Mouse (Mus musculus) CH12.LX (cell line): ENCODE results near the gene Chchd6. TPM values are rescaled to one million over a fixed set of nuclear protein-coding genes. Genes with fewer than 3 reads are reported as not detected.

Experiments
- DNase-seq: peaks from one replicate; pipeline ENCODE4 v3.0.0-alpha.2; 2013; ENCODE audit errors: extremely low read depth
- H3K27ac ChIP-seq: 2 replicates; pipeline ENCODE4 v1.5.1; 2012; ENCODE audit warnings: low read depth, mild to moderate bottlenecking, control low read depth, moderate library complexity; ENCODE audit not compliant: insufficient read depth
- H3K27me3 ChIP-seq: replicated peaks from 2 replicates; pipeline ENCODE3; 2012; ENCODE audit warnings: inconsistent platforms
- H3K36me3 ChIP-seq, 2 experiments: replicated peaks in 1 of 2; 2 replicates each; pipeline versions ENCODE3 to v1.6.1; 2012; ENCODE audit warnings: inconsistent platforms in 1 of 2, low read length in 1 of 2, mild to moderate bottlenecking in 1 of 2, mixed read lengths in 1 of 2, moderate library complexity in 1 of 2; ENCODE audit not compliant: control insufficient read depth in 1 of 2, insufficient read depth in 1 of 2
- H3K4me1 ChIP-seq, 2 experiments: 2 replicates each; pipeline ENCODE4 v1.6.1; 2012; ENCODE audit warnings: inconsistent platforms in 1 of 2, moderate library complexity in 1 of 2; ENCODE audit not compliant: insufficient read depth in 2 of 2, control insufficient read depth in 1 of 2
- H3K4me2 ChIP-seq: 2 replicates; pipeline ENCODE4 v1.6.1; 2012; ENCODE audit warnings: low read depth, mild to moderate bottlenecking, control low read depth; ENCODE audit not compliant: poor library complexity, insufficient read depth, severe bottlenecking
- H3K4me3 ChIP-seq, 3 experiments: fragments of 150-350 bp in 1 of 3; sonication (generic) in 1 of 3; replicated peaks in 1 of 3; 2 replicates each; pipeline versions ENCODE3 to v1.5.1; 2011 to 2012; ENCODE audit warnings: low read depth in 2 of 3, low read length in 2 of 3, mild to moderate bottlenecking in 2 of 3, moderate library complexity in 2 of 3, control low read depth in 1 of 3, improper control_type of control experiment in 1 of 3, inconsistent platforms in 1 of 3, mixed read lengths in 1 of 3; ENCODE audit not compliant: poor library complexity in 1 of 3
- H3K79me2 ChIP-seq: replicated peaks from 2 replicates; pipeline ENCODE4 v1.6.1; 2012; ENCODE audit warnings: mild to moderate bottlenecking, moderate library complexity; ENCODE audit not compliant: control insufficient read depth, poor library complexity, insufficient read depth, severe bottlenecking; ENCODE audit errors: extremely low read depth
- H3K9ac ChIP-seq: 2 replicates; pipeline ENCODE4 v1.6.1; 2012; ENCODE audit warnings: low read depth, mild to moderate bottlenecking, control low read depth, moderate library complexity; ENCODE audit not compliant: insufficient read depth
- H3K9me3 ChIP-seq: replicated peaks from 2 replicates; pipeline ENCODE3; 2012; ENCODE audit warnings: low read length, inconsistent platforms, mixed read lengths
- CHD1 ChIP-seq: IDR thresholded peaks from 2 replicates; pipeline ENCODE4 v1.6.1; 2012; ENCODE audit warnings: low read depth, low read length, improper control_type of control experiment, inconsistent platforms
- CHD2 ChIP-seq: IDR thresholded peaks from 2 replicates; pipeline ENCODE4 v1.6.1; 2011; ENCODE audit warnings: low read length, improper control_type of control experiment
- CTCF ChIP-seq, 2 experiments: IDR thresholded peaks in 1 of 2; conservative IDR thresholded peaks in 1 of 2; 2 replicates each; pipeline ENCODE4 v1.5.1; 2011 to 2012; ENCODE audit warnings: low read depth in 2 of 2, low read length in 2 of 2, improper control_type of control experiment in 1 of 2, inconsistent platforms in 1 of 2, mild to moderate bottlenecking in 1 of 2, moderate library complexity in 1 of 2
- GABPA ChIP-seq: IDR thresholded peaks from 2 replicates; pipeline ENCODE4 v1.6.1; 2012; ENCODE audit warnings: low read depth, low read length, improper control_type of control experiment, inconsistent platforms; ENCODE audit not compliant: insufficient replicate concordance
- IRF4 ChIP-seq: IDR thresholded peaks from 2 replicates; pipeline ENCODE4 v1.6.1; 2014; ENCODE audit warnings: low read depth, mild to moderate bottlenecking, inconsistent platforms, low read length, improper control_type of control experiment
- JUN ChIP-seq: IDR thresholded peaks from 2 replicates; pipeline ENCODE4 v1.6.1; 2011; ENCODE audit warnings: low read depth, mild to moderate bottlenecking, low read length, improper control_type of control experiment, moderate library complexity; ENCODE audit not compliant: insufficient read depth
- MAX ChIP-seq: IDR thresholded peaks from 2 replicates; pipeline ENCODE4 v1.6.1; 2011; ENCODE audit warnings: low read length, improper control_type of control experiment
- MAZ ChIP-seq: IDR thresholded peaks from 2 replicates; pipeline ENCODE4 v1.6.1; 2012; ENCODE audit warnings: low read depth, mild to moderate bottlenecking, inconsistent platforms, low read length, improper control_type of control experiment, moderate library complexity
- NELFE ChIP-seq: IDR thresholded peaks from 2 replicates; pipeline ENCODE4 v1.6.1; 2011; ENCODE audit warnings: low read depth, low read length, improper control_type of control experiment
- NRF1 ChIP-seq: IDR thresholded peaks from 2 replicates; pipeline ENCODE4 v1.6.1; 2014; ENCODE audit warnings: low read depth, mild to moderate bottlenecking, inconsistent platforms, low read length, improper control_type of control experiment, moderate library complexity
- POLR2A ChIP-seq: IDR thresholded peaks from 2 replicates; pipeline ENCODE4 v1.6.1; 2011; ENCODE audit warnings: low read depth, mild to moderate bottlenecking, improper control_type of control experiment, low read length
- POLR2AphosphoS2 ChIP-seq: IDR thresholded peaks from 2 replicates; pipeline ENCODE4 v1.6.1; 2011; ENCODE audit warnings: low read depth, low read length, improper control_type of control experiment
- RAD21 ChIP-seq: IDR thresholded peaks from 2 replicates; pipeline ENCODE4 v1.6.1; 2011; ENCODE audit warnings: low read depth, mild to moderate bottlenecking, low read length, improper control_type of control experiment, moderate library complexity
- RCOR1 ChIP-seq: conservative IDR thresholded peaks from 2 replicates; pipeline ENCODE4 v1.6.1; 2012; ENCODE audit warnings: low read depth, mild to moderate bottlenecking, inconsistent platforms, low read length, improper control_type of control experiment
- SIN3A ChIP-seq: IDR thresholded peaks from 2 replicates; pipeline ENCODE4 v1.6.1; 2012; ENCODE audit warnings: low read length, improper control_type of control experiment, inconsistent platforms
- SMC3 ChIP-seq: IDR thresholded peaks from 2 replicates; pipeline ENCODE4 v1.6.1; 2011; ENCODE audit warnings: low read depth, low read length, improper control_type of control experiment
- USF1 ChIP-seq: IDR thresholded peaks from 2 replicates; pipeline ENCODE4 v1.6.1; 2014; ENCODE audit warnings: low read depth, mild to moderate bottlenecking, inconsistent platforms, low read length, improper control_type of control experiment
- USF2 ChIP-seq: conservative IDR thresholded peaks from 2 replicates; pipeline ENCODE4 v1.6.1; 2011; ENCODE audit warnings: low read depth, low read length, improper control_type of control experiment
- ZC3H11A ChIP-seq: IDR thresholded peaks from 2 replicates; pipeline ENCODE4 v1.6.1; 2012; ENCODE audit warnings: low read depth, mild to moderate bottlenecking, inconsistent platforms, low read length, improper control_type of control experiment
- ZKSCAN1 ChIP-seq: IDR thresholded peaks from 2 replicates; pipeline ENCODE4 v1.6.1; 2012; ENCODE audit warnings: low read depth, inconsistent platforms, low read length, improper control_type of control experiment, borderline replicate concordance
- ZNF384 ChIP-seq: IDR thresholded peaks from 2 replicates; pipeline ENCODE4 v1.6.1; 2012; ENCODE audit warnings: low read depth, low read length, improper control_type of control experiment, inconsistent platforms
- dilution Hi-C: fragments of 300-500 bp; cut with MboI; formaldehyde crosslinking; loops from 2 replicates; pipeline ENCODE4 v1.14.3; 2020; ENCODE audit warnings: low sequenced_read_pairs; ENCODE audit not compliant: extremely low pct_unique_long_range_greater_than_20kb, extremely low pct_ligation_motif_present
- in situ Hi-C: fragments of 300-500 bp; cut with MboI; formaldehyde crosslinking; loops from 3 replicates; pipeline ENCODE4 v1.14.3; 2019; ENCODE audit warnings: low sequenced_read_pairs, low pct_ligation_motif_present, low pct_unique_long_range_greater_than_20kb, mixed read lengths
- polyA plus RNA-seq: library from polyadenylated mRNA; unstranded; fragments of >175 nt; gene quantifications from 2 replicates; pipeline ENCODE4 v1.2.1, GENCODE M21; 2012; ENCODE audit warnings: low read depth; ENCODE audit not compliant: insufficient read length
- total RNA-seq, 2 experiments: library from RNA; depleted of rRNA; stranded (reverse); fragments of 300-350 nt in 1 of 2; fragments of >200 nt in 1 of 2; gene quantifications; 2 replicates each; pipeline ENCODE4 v1.2.3; 2012 to 2014

The Chchd6 gene
- total and polyA plus RNA-seq, 3 experiments: 33.3 to 41.5 (median 41.3) TPM

DNA sequence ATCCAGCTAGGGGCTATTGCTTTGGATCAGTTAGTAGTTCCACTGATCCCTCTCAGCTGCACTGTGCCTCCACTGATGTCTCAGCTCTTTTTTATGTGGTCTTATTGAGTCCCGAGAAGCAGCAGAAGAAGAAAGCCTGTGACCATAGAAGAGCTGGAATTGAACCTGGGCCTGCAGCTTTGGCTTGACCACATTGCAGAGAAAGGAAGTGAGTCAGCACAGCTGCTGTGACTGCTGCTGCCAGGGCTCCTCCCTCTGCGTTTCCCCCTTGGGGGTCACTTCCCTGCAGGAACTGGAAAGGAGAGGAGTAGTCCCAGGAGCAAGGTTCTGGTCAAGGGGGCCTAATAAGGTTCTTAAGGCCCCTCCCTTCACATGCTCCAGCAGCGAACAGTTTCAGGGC lies 231.1 kb downstream of the Chchd6 start:
- no peak overlapping the region for H3K9ac ChIP-seq
- no peaks in the 10 kb centered on the region for H3K27me3 ChIP-seq
- in situ Hi-C loops: loop anchor here (5.0 kb wide), 1 partner anchor 98 kb away; no protein-coding TSS in a partner anchor
- no peak for TF ChIP-seq SIN3A
- no peak for TF ChIP-seq JUN
- no peak for TF ChIP-seq RAD21
- TF ChIP-seq NRF1: no peak
- TF ChIP-seq ZKSCAN1: no peak
- no peak for TF ChIP-seq CTCF (conservative IDR thresholded peaks at IDR 0.05 in 1 of 2, IDR thresholded peaks at IDR 0.05 in 1 of 2; ENCODE audit: low read depth in 2 of 2, low read length in 2 of 2)
- TF ChIP-seq NELFE: no peak
- H3K79me2 ChIP-seq: peaks cover 6% of the 10 kb centered on the region
- DNase-seq: no peak
- H3K4me1 ChIP-seq: peaks cover 20 to 43% of the 10 kb centered on the region in 2 experiments
- peaks cover 0 to 11% of the 10 kb centered on the region in 2 experiments for H3K36me3 ChIP-seq
- no peak overlapping the region for H3K4me2 ChIP-seq
- no peaks in the 10 kb centered on the region for H3K9me3 ChIP-seq
- dilution Hi-C loops: no loop called here
- no peak overlapping the region for H3K4me3 ChIP-seq
- no peak overlapping the region for H3K27ac ChIP-seq

- Histone ChIP-seq H3K27ac (no peak overlapping the region), H3K9me3 (no peaks in the 10 kb centered on the region), H3K9ac (no peak overlapping the region), H3K79me2 (peaks cover 8% of the 10 kb centered on the region), H3K27me3 (no peaks in the 10 kb centered on the region), H3K4me3 (no peak overlapping the region), H3K36me3 (peaks cover 0 to 17% of the 10 kb centered on the region in 2 experiments), H3K4me2 (no peak overlapping the region), H3K4me1 (peaks cover 20 to 48% of the 10 kb centered on the region in 2 experiments)
- dilution Hi-C loops (no loop called here), in situ Hi-C loops (loop anchor here (5.0 kb wide), 1 partner anchor 99 kb away; no protein-coding TSS in a partner anchor)
- TF ChIP-seq JUN (no peak), RCOR1 (no peak), CHD2 (no peak), USF1 (no peak), SIN3A (no peak), MAX (no peak), ZC3H11A (no peak), NELFE (no peak), ZNF384 (no peak), NRF1 (no peak), POLR2AphosphoS2 (no peak), MAZ (no peak), IRF4 (no peak), CHD1 (no peak), POLR2A (no peak), SMC3 (no peak), GABPA (no peak), USF2 (no peak)
- no peak for DNase-seq
These were observed 232.4 kb downstream of the Chchd6 start for GRCm38 (mm10) chr6:89363107-89363451.
